Mouse (Mus musculus): Measurements from ENCODE around the gene Scn11a. TPM values are rescaled to one million over a fixed set of nuclear protein-coding genes. Genes with fewer than 3 reads are reported as not detected.

The Scn11a gene
- 0.08 and 0.11 TPM in 2 replicates for polyA plus RNA-seq (2012; rRNA removed)

GRCm38 (mm10) chr9:119825297-119825696 is at the start of gene Scn11a:
Gene Scn11a, minus strand, starts transcription at chr9:119825456.
- 9% methylated on average over 4 of the region's 4 CpGs for WGBS

GRCm38 (mm10) chr9:119854170-119854569 is 28.9 kb upstream of the Scn11a start:
- H3K27me3 ChIP-seq (ENCODE audit: control insufficient read depth, insufficient read depth, low read length): no peaks in the 10 kb centered on the region
- WGBS: 82% methylated on average over 8 of the region's 8 CpGs
- TF ChIP-seq CTCF (IDR thresholded peaks at IDR 0.05; ENCODE audit: borderline replicate concordance, insufficient read depth, low read depth, low read length) (no peak), POLR2A (IDR thresholded peaks at IDR 0.05; ENCODE audit: borderline replicate concordance, insufficient read depth, low read length) (no peak)

More at GRCm38 (mm10) chr9:119825297-119825696, at the start of gene Scn11a:
- Histone ChIP-seq H3K27me3 (ENCODE audit: control insufficient read depth, insufficient read depth, low read length) (no peaks in the 10 kb centered on the region), H3K4me1 (ENCODE audit: control insufficient read depth, insufficient read depth, low read length) (peaks cover 18% of the 10 kb centered on the region), H3K27ac (ENCODE audit: insufficient read depth, low read length) (no peak within 1 kb of the TSS), H3K4me3 (replicated peaks; ENCODE audit: insufficient read depth, low read depth, low read length) (no peak within 1 kb of the TSS)
- no peak for TF ChIP-seq POLR2A (IDR thresholded peaks at IDR 0.05; ENCODE audit: borderline replicate concordance, insufficient read depth, low read length)
- TF ChIP-seq CTCF (IDR thresholded peaks at IDR 0.05; ENCODE audit: borderline replicate concordance, insufficient read depth, low read depth, low read length): no peak
- DNase-seq: peak in 1 of 2 experiments; percentile 34

GRCm38 (mm10) chr9:119853071-119853846 is 28.0 kb upstream of the Scn11a start:
- no peak for DNase-seq
- no peak for TF ChIP-seq CTCF (IDR thresholded peaks at IDR 0.05; ENCODE audit: borderline replicate concordance, insufficient read depth, low read depth, low read length)
- Histone ChIP-seq H3K27me3 (ENCODE audit: control insufficient read depth, insufficient read depth, low read length) (no peaks in the 10 kb centered on the region), H3K4me3 (replicated peaks; ENCODE audit: insufficient read depth, low read depth, low read length) (no peak overlapping the region), H3K4me1 (ENCODE audit: control insufficient read depth, insufficient read depth, low read length) (no peaks in the 10 kb centered on the region; the same call in 1 of the 2 replicates), H3K27ac (ENCODE audit: insufficient read depth, low read length) (no peak overlapping the region)
- WGBS: 63% methylated on average over 2 of the region's 2 CpGs

More at GRCm38 (mm10) chr9:119854170-119854569, 28.9 kb upstream of the Scn11a start:
- Histone ChIP-seq H3K4me3 (replicated peaks; ENCODE audit: insufficient read depth, low read depth, low read length) (no peak overlapping the region), H3K27ac (ENCODE audit: insufficient read depth, low read length) (no peak overlapping the region), H3K4me1 (ENCODE audit: control insufficient read depth, insufficient read depth, low read length) (no peaks in the 10 kb centered on the region; the same call in 1 of the 2 replicates)
- no peak for DNase-seq

- Histone ChIP-seq H3K4me3 (replicated peaks; ENCODE audit: insufficient read depth, low read depth, low read length) (no peak overlapping the region), H3K4me1 (ENCODE audit: control insufficient read depth, insufficient read depth, low read length) (no peaks in the 10 kb centered on the region; the same call in 1 of the 2 replicates), H3K27me3 (ENCODE audit: control insufficient read depth, insufficient read depth, low read length) (no peaks in the 10 kb centered on the region), H3K27ac (ENCODE audit: insufficient read depth, low read length) (no peak overlapping the region)
- no peak for DNase-seq
- TF ChIP-seq POLR2A (IDR thresholded peaks at IDR 0.05; ENCODE audit: borderline replicate concordance, insufficient read depth, low read length) (no peak), CTCF (IDR thresholded peaks at IDR 0.05; ENCODE audit: borderline replicate concordance, insufficient read depth, low read depth, low read length) (no peak)
- whole genome bisulfite sequencing: 17% methylated on average over 10 of the region's 10 CpGs
Measured at GRCm38 (mm10) chr9:119852347-119853030, 27.2 kb upstream of the Scn11a start.

- WGBS: 17% methylated on average over 8 of the region's 8 CpGs
- TF ChIP-seq CTCF (IDR thresholded peaks at IDR 0.05; ENCODE audit: borderline replicate concordance, insufficient read depth, low read depth, low read length) (no peak), POLR2A (IDR thresholded peaks at IDR 0.05; ENCODE audit: borderline replicate concordance, insufficient read depth, low read length) (no peak)
- Histone ChIP-seq H3K27ac (ENCODE audit: insufficient read depth, low read length) (no peak overlapping the region), H3K4me1 (ENCODE audit: control insufficient read depth, insufficient read depth, low read length) (peaks cover 4% of the 10 kb centered on the region; the same call in 1 of the 2 replicates), H3K27me3 (ENCODE audit: control insufficient read depth, insufficient read depth, low read length) (no peaks in the 10 kb centered on the region), H3K4me3 (replicated peaks; ENCODE audit: insufficient read depth, low read depth, low read length) (no peak overlapping the region)
- no peak for DNase-seq
Measured at GRCm38 (mm10) chr9:119849214-119849613, 24.0 kb upstream of the Scn11a start.

GRCm38 (mm10) chr9:119848671-119849070 is 23.4 kb upstream of the Scn11a start:
- 48% methylated on average over 7 of the region's 7 CpGs for WGBS
- no peak overlapping the region for H3K27ac ChIP-seq (ENCODE audit: insufficient read depth, low read length)
- H3K27me3 ChIP-seq (ENCODE audit: control insufficient read depth, insufficient read depth, low read length): no peaks in the 10 kb centered on the region
- TF ChIP-seq CTCF (IDR thresholded peaks at IDR 0.05; ENCODE audit: borderline replicate concordance, insufficient read depth, low read depth, low read length): no peak
- TF ChIP-seq POLR2A (IDR thresholded peaks at IDR 0.05; ENCODE audit: borderline replicate concordance, insufficient read depth, low read length): no peak
- DNase-seq: no peak
- H3K4me1 ChIP-seq (ENCODE audit: control insufficient read depth, insufficient read depth, low read length): peaks cover 4% of the 10 kb centered on the region; the same call in 1 of the 2 replicates
- H3K4me3 ChIP-seq (replicated peaks; ENCODE audit: insufficient read depth, low read depth, low read length): no peak overlapping the region

- 43% methylated on average over 6 of the region's 6 CpGs for WGBS
Measured at GRCm38 (mm10) chr9:119847187-119847586, 21.9 kb upstream of the Scn11a start.

More at GRCm38 (mm10) chr9:119847187-119847586, 21.9 kb upstream of the Scn11a start:
- Histone ChIP-seq H3K27me3 (ENCODE audit: control insufficient read depth, insufficient read depth, low read length) (no peaks in the 10 kb centered on the region), H3K27ac (ENCODE audit: insufficient read depth, low read length) (no peak overlapping the region), H3K4me3 (replicated peaks; ENCODE audit: insufficient read depth, low read depth, low read length) (no peak overlapping the region), H3K4me1 (ENCODE audit: control insufficient read depth, insufficient read depth, low read length) (peaks cover 4% of the 10 kb centered on the region; the same call in 1 of the 2 replicates)
- no peak for DNase-seq
- TF ChIP-seq CTCF (IDR thresholded peaks at IDR 0.05; ENCODE audit: borderline replicate concordance, insufficient read depth, low read depth, low read length): no peak
- no peak for TF ChIP-seq POLR2A (IDR thresholded peaks at IDR 0.05; ENCODE audit: borderline replicate concordance, insufficient read depth, low read length)

All from cerebellum, adult 2 months (tissue).